Mouse (Mus musculus) embryonic facial prominence, embryonic 15.5 days (tissue): ENCODE measurements around the gene Nav3. TPM values are rescaled to one million over a fixed set of nuclear protein-coding genes. Genes with fewer than 3 reads are reported as not detected.
"Not testable (repeated sequence)": the region's sequence is repeated elsewhere in the genome, so short reads cannot be mapped to it uniquely, and the experiment has no call there.

Source experiments
- ATAC-seq: fragments of 200-750 bp; cut with Nextera tagmentation; 2 replicates; pipeline ENCODE4 v1.8.0; 2017; ENCODE audit warnings: low read depth, moderate TSS enrichment; ENCODE audit not compliant: insufficient number of reproducible peaks, low FRiP score, low TSS enrichment
- H3K27ac ChIP-seq: fragments of 300-500 bp; sonication (generic); replicated peaks from 2 replicates; pipeline ENCODE4 v1.5.1; 2015; ENCODE audit warnings: mild to moderate bottlenecking, inconsistent platforms
- H3K27me3 ChIP-seq: fragments of 300-500 bp; sonication (generic); 2 replicates; pipeline ENCODE4 v1.6.1; 2015; ENCODE audit warnings: inconsistent platforms
- H3K36me3 ChIP-seq: fragments of 300-500 bp; sonication (generic); 2 replicates; pipeline ENCODE4 v1.6.1; 2015; ENCODE audit warnings: mild to moderate bottlenecking, inconsistent platforms
- H3K4me1 ChIP-seq: fragments of 300-500 bp; sonication (generic); 2 replicates; pipeline ENCODE4 v1.6.1; 2015; ENCODE audit warnings: inconsistent platforms
- H3K4me2 ChIP-seq: fragments of 300-500 bp; sonication (generic); replicated peaks from 2 replicates; pipeline ENCODE4 v1.6.1; 2015; ENCODE audit warnings: mild to moderate bottlenecking, inconsistent platforms
- H3K4me3 ChIP-seq: fragments of 300-500 bp; sonication (generic); replicated peaks from 2 replicates; pipeline ENCODE4 v1.5.1; 2015; ENCODE audit warnings: mild to moderate bottlenecking, inconsistent platforms
- H3K9ac ChIP-seq: fragments of 300-500 bp; sonication (generic); 2 replicates; pipeline ENCODE4 v1.6.1; 2015; ENCODE audit warnings: inconsistent platforms
- H3K9me3 ChIP-seq: fragments of 300-500 bp; sonication (generic); replicated peaks from 2 replicates; pipeline ENCODE4 v1.6.1; 2016; ENCODE audit warnings: inconsistent platforms
- WGBS: fragments of 180-500 bp; shearing (Covaris S2); methylation state at CpG from one replicate; pipeline ENCODE4 v1.1.7; 2015; 5-methylcytosine and 5-hydroxymethylcytosine counted together
- polyA plus RNA-seq: library from polyadenylated mRNA; unstranded; fragments of >200 nt; fragmentation: Nextera tagmentation; extraction: Ambion mirVana; gene quantifications from 2 replicates; pipeline ENCODE4 v1.2.1, GENCODE M21; 2015

The Nav3 gene
- polyA plus RNA-seq, 1 experiment from 2014 or later, result 5.6 TPM

GRCm38 (mm10) chr10:110429578-110429977 is 26.4 kb downstream of the Nav3 start:
- ATAC-seq, result 0 out of 2 replicates have a peak, but pooled peaks have one; percentile 43
- WGBS, result 27% methylated on average over 6 of the region's 6 CpGs
- no peak overlapping the region for H3K9ac ChIP-seq
- peaks cover 5% of the 10 kb centered on the region; the same call in 1 of the 2 replicates for H3K4me1 ChIP-seq
- H3K36me3 ChIP-seq, result no peaks in the 10 kb centered on the region
- no peak overlapping the region for H3K4me2 ChIP-seq
- no peak overlapping the region for H3K4me3 ChIP-seq
- no peaks in the 10 kb centered on the region for H3K9me3 ChIP-seq
- H3K27ac ChIP-seq, result no peak overlapping the region
- no peaks in the 10 kb centered on the region for H3K27me3 ChIP-seq

GRCm38 (mm10) chr10:110429052-110429451 is 27.0 kb downstream of the Nav3 start:
- Histone ChIP-seq H3K36me3 (no peaks in the 10 kb centered on the region), H3K27me3 (no peaks in the 10 kb centered on the region), H3K9ac (no peak overlapping the region), H3K4me2 (no peak overlapping the region), H3K27ac (no peak overlapping the region), H3K4me3 (no peak overlapping the region), H3K4me1 (peaks cover 5% of the 10 kb centered on the region; the same call in 1 of the 2 replicates), H3K9me3 (no peaks in the 10 kb centered on the region)
- WGBS, result 84% methylated on average over 2 of the region's 2 CpGs
- no peak for ATAC-seq

GRCm38 (mm10) chr10:110421533-110421932 is 34.5 kb downstream of the Nav3 start:
- H3K27ac ChIP-seq, result no peak overlapping the region
- no peaks in the 10 kb centered on the region for H3K4me1 ChIP-seq
- WGBS, result 61% methylated on average over 5 of the region's 5 CpGs
- H3K9me3 ChIP-seq, result no peaks in the 10 kb centered on the region
- no peak overlapping the region for H3K4me3 ChIP-seq
- no peaks in the 10 kb centered on the region for H3K36me3 ChIP-seq
- no peak for ATAC-seq
- no peak overlapping the region for H3K4me2 ChIP-seq
- H3K9ac ChIP-seq, result no peak overlapping the region
- no peaks in the 10 kb centered on the region for H3K27me3 ChIP-seq

GRCm38 (mm10) chr10:110417003-110417402 is 39.0 kb downstream of the Nav3 start:
- no peaks in the 10 kb centered on the region for H3K9me3 ChIP-seq
- no peak for ATAC-seq
- no peaks in the 10 kb centered on the region for H3K36me3 ChIP-seq

GRCm38 (mm10) chr10:110415624-110416023 is 40.4 kb downstream of the Nav3 start:
- Histone ChIP-seq H3K27ac (no peak overlapping the region), H3K4me3 (no peak overlapping the region), H3K36me3 (no peaks in the 10 kb centered on the region), H3K4me2 (no peak overlapping the region), H3K9me3 (no peaks in the 10 kb centered on the region), H3K27me3 (no peaks in the 10 kb centered on the region), H3K4me1 (no peaks in the 10 kb centered on the region), H3K9ac (no peak overlapping the region)
- ATAC-seq, result no peak
- WGBS, result 45% methylated on average over 3 of the region's 3 CpGs

More at GRCm38 (mm10) chr10:110417003-110417402, 39.0 kb downstream of the Nav3 start:
- Histone ChIP-seq H3K27me3 (no peaks in the 10 kb centered on the region), H3K4me1 (no peaks in the 10 kb centered on the region), H3K4me3 (no peak overlapping the region), H3K4me2 (no peak overlapping the region), H3K9ac (no peak overlapping the region), H3K27ac (no peak overlapping the region)
- 80% methylated on average over 5 of the region's 5 CpGs for WGBS

GRCm38 (mm10) chr10:110413281-110413897 is 42.6 kb downstream of the Nav3 start:
- no peak overlapping the region for H3K4me3 ChIP-seq
- H3K4me2 ChIP-seq, result no peak overlapping the region
- no peaks in the 10 kb centered on the region for H3K4me1 ChIP-seq
- no peak overlapping the region for H3K27ac ChIP-seq
- H3K9me3 ChIP-seq, result no peaks in the 10 kb centered on the region
- no peaks in the 10 kb centered on the region for H3K36me3 ChIP-seq
- no peak for ATAC-seq
- 80% methylated on average over 11 of the region's 11 CpGs for WGBS
- H3K27me3 ChIP-seq, result no peaks in the 10 kb centered on the region
- no peak overlapping the region for H3K9ac ChIP-seq

- WGBS, result 84% methylated on average over 2 of the region's 2 CpGs
- H3K4me2 ChIP-seq, result no peak overlapping the region
- no peaks in the 10 kb centered on the region for H3K27me3 ChIP-seq
- ATAC-seq, result no peak
- H3K9ac ChIP-seq, result no peak overlapping the region
- H3K4me1 ChIP-seq, result no peaks in the 10 kb centered on the region
- no peaks in the 10 kb centered on the region for H3K9me3 ChIP-seq
- H3K27ac ChIP-seq, result no peak overlapping the region
- no peak overlapping the region for H3K4me3 ChIP-seq
- no peaks in the 10 kb centered on the region for H3K36me3 ChIP-seq
Measured at GRCm38 (mm10) chr10:110402950-110403349, 53.1 kb downstream of the Nav3 start.

- Histone ChIP-seq H3K36me3 (no peaks in the 10 kb centered on the region), H3K4me3 (no peak overlapping the region), H3K4me2 (no peak overlapping the region), H3K9ac (no peak overlapping the region), H3K9me3 (no peaks in the 10 kb centered on the region), H3K27ac (no peak overlapping the region), H3K4me1 (no peaks in the 10 kb centered on the region), H3K27me3 (no peaks in the 10 kb centered on the region)
- no peak for ATAC-seq
- WGBS, result 90% methylated on average over 6 of the region's 6 CpGs
Measured at GRCm38 (mm10) chr10:110400642-110401041, 55.4 kb downstream of the Nav3 start.

- no peak for ATAC-seq
- Histone ChIP-seq H3K36me3 (no peaks in the 10 kb centered on the region), H3K27ac (no peak overlapping the region), H3K9me3 (no peaks in the 10 kb centered on the region), H3K4me2 (no peak overlapping the region), H3K9ac (no peak overlapping the region), H3K4me1 (no peaks in the 10 kb centered on the region), H3K4me3 (no peak overlapping the region), H3K27me3 (no peaks in the 10 kb centered on the region)
- 66% methylated on average over 3 of the region's 3 CpGs for WGBS
Measured at GRCm38 (mm10) chr10:110398643-110399042, 57.4 kb downstream of the Nav3 start.

GRCm38 (mm10) chr10:110386476-110387197 is 69.4 kb downstream of the Nav3 start:
- Histone ChIP-seq H3K4me1 (no peaks in the 10 kb centered on the region), H3K9me3 (no peaks in the 10 kb centered on the region), H3K4me3 (no peak overlapping the region), H3K27ac (no peak overlapping the region), H3K9ac (no peak overlapping the region), H3K4me2 (no peak overlapping the region), H3K27me3 (no peaks in the 10 kb centered on the region), H3K36me3 (no peaks in the 10 kb centered on the region)
- peak; percentile 57; the same call in 1 of the 2 replicates for ATAC-seq
- WGBS, result 73% methylated on average over 6 of the region's 6 CpGs

GRCm38 (mm10) chr10:110383506-110384229 is 72.3 kb downstream of the Nav3 start:
- 80% methylated on average over 5 of the region's 5 CpGs for WGBS
- not testable (repeated sequence) for H3K4me2 ChIP-seq, ATAC-seq, H3K4me3 ChIP-seq, H3K9ac ChIP-seq, H3K27ac ChIP-seq, H3K27me3 ChIP-seq, H3K9me3 ChIP-seq, H3K36me3 ChIP-seq, H3K4me1 ChIP-seq
